Mouse (Mus musculus) heart, adult 18-20 months (tissue): ENCODE data around the gene Mesp1. TPM values are rescaled to one million over a fixed set of nuclear protein-coding genes. Genes with fewer than 3 reads are reported as not detected.

Experiments used
- DNase-seq, 2 experiments: peaks; one replicate each; pipeline ENCODE4 v3.0.0; 2021 to 2022; ENCODE audit warnings: mixed read lengths in 1 of 2
- long read RNA-seq, 2 experiments: library from polyadenylated mRNA; stranded (forward); transcript quantifications; one replicate each; pipeline ENCODE4 v2.0.0; 2021
- total RNA-seq, 2 experiments: library from RNA; stranded (reverse); gene quantifications; 2 replicates each; pipeline ENCODE4 v1.2.3; 2021

Gene Mesp1
- not detected for total RNA-seq
- long read RNA-seq, experiment 1: 0 reads
- long read RNA-seq, experiment 2: 0 reads

DNA sequence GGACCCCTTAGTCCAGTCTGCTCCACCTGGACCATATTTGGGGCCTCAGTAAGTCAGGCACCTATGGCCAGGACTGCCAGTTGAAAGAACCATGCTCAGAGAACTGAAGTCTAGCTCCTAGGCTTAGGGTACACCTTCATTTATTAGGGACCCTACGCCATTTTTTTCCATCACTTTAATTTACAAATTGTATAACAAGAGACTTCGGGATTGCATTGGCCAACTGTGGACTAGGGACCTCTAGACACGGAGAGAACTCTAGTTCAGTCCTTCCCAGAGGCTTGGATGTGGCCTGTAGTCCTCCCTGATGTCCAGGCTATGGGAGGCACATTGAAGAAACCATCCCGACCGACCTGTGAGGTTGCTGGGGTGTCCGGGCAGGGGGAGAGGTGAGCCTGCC is at the start of gene Mesp1:
Mesp1 (minus strand) TSS at position 101 of the 400 bp plus-strand sequence.
- DNase-seq: no peak

GRCm38 (mm10) chr7:79842163-79842562 is 48.6 kb upstream of the Mesp1 start:
- no peak for DNase-seq

DNA sequence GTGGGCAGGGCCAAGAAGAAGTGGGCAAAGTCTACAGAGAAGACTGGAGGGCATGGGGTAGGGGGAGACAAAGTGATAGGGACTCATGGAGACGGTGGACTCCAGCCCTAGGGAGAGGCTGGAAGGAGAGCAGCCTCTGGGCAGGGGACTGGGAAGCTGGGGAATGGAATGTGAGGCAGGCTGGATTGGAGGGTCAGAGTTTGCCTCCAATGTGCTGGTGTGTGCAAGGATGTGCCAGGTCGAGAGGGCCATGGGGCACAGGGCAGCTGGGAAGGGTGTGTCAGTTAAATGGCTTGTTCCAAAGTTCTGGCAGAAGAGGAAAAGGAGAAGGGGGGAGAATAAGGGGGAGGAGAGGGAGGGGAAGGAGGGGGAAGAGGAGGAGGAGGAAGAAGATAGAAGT is 43.7 kb upstream of the Mesp1 start:
- no peak for DNase-seq

- no peak for DNase-seq
Observed at GRCm38 (mm10) chr7:79835196-79835595, 41.6 kb upstream of the Mesp1 start.

DNA sequence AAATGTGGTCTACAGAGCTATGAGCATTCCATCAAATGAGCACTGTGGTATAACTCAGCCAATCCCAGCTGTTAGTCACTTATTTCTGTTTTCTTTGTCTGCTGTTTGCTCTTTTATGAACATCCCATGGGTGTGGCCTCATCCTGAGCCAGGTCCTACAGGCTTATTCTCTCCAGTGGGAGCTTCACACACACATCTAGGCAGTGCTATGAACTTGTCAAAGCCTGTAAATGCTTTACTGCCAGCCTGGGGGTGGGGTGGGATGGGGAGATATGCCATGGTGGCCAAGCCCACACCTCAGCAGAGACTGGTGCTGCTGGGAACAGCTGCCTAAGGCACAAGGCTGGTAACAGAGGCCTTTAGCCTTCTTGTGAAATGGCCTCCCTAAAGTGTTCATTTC is 39.4 kb upstream of the Mesp1 start:
- DNase-seq: no peak

GRCm38 (mm10) chr7:79831585-79831984 is 38.0 kb upstream of the Mesp1 start:
- peak; percentile 56 to 66 for DNase-seq

DNA sequence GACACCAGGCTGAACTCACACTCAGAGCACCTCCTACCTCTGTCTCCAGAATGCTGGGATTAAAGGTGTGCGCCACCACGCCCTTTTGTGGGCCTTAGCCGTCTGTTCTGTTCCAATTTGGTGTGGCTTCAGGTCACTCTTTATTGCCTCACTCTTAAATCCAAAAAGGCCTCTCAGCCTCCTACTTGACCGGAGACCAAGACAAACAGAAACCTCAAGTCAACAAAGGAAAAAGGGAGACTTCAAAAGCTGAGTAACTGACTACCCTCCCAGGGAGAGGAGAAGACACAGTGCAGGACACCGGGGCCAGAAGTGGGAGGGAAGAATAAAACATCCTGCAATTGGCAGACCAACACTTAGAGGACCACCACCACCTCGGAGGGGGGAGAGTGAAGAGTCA is 37.6 kb upstream of the Mesp1 start:
- DNase-seq: peak in 1 of 2 experiments; percentile 29

DNA sequence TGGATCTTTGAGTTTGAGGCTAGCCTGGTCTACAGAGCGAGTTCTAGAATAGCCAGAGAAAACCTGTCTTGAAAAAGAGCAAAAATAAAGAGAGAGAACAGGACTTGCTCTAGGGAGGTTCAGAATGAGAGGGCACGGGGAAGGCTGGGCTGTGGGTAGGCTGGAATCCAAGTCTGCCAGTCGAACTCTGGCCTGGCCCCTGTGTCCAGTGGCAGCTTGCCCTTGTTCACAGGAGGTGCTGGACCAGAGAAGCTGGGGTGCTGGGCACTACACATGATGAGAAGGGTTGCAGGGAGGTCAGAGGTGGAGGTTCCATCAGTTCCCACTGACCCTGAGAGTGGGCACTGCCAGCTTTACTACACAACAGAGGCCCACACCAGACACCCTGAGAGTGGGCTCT is 34.8 kb upstream of the Mesp1 start:
- DNase-seq: no peak

DNA sequence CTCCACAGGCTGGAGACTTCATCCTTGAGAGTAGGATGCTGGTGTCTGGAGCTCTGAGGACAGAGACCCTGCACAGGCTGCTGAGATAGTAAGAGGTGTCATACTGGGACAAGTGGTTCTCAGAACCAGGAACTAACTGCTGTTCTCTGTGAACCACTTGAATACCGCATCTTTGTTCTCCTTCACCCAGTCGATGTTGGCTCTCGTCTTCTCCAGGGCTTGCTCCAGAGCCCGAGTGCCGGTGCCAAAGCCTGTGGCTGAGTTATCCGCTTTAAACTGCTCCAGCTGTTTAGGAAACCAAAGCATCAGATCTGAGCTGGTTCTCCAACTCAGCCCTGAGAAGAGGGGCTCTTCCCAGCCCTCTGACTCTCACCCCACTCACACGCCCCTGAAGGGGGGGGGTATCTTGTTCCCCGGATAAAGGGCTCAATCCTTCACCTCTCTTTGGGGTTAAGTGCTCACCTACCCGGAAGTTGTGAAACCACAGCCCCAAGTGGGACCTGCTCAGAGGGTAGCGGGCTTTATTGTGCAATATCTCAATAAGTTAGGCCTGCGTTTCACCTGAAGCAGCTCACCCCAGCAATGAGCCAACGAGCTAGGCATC is 28.6 kb upstream of the Mesp1 start:
- no peak for DNase-seq

- DNase-seq: no peak
Observed at GRCm38 (mm10) chr7:79819996-79820395, 26.4 kb upstream of the Mesp1 start.

DNA sequence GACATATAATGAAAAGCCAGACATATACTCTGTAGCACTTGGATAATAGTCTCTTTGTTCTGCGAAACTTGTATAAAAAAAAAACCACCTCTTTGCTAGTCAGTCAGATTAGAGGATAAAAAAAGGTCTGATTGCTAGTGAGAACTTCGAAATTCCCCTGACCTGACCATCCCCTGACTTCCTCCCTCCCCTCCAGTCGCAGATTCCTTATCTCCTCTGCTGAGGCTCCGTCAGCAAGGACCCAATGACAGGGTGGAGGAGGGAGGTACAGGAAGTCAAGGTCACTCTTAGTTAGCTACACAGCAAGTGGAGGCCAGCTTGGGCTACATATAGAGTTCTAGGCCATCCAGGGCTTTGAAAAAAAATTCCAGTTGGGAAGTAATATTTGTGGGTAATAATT is 25.9 kb upstream of the Mesp1 start:
- no peak for DNase-seq

DNA sequence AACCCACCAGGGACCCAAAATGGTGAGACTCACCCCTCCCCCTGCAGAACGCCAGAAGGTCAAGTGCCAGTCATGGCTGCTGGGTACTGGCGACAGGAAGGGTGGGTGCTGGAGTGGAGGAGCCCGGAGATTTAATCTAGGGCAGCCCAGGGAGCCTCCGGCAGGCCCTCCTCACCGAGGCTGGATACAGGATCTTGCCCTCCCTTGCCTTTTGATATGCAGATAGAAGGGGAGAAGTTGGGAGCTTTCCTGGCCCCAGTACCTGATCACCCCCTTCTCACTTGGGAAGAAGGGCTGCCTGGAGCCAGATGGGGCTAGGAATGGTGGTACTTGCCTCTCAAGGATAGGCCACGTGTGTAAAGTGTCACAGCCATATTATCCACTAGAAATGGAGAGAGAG is 24.7 kb upstream of the Mesp1 start:
- DNase-seq: no peak

GRCm38 (mm10) chr7:79813409-79813808 is 19.8 kb upstream of the Mesp1 start:
- no peak for DNase-seq

GRCm38 (mm10) chr7:79810611-79811506 is 17.3 kb upstream of the Mesp1 start, which contains the start of gene Mesp2:
Gene Mesp2, plus strand, starts transcription at chr7:79810727.
- peak; percentile 68 to 73 for DNase-seq

GRCm38 (mm10) chr7:79808561-79808960 is 15.0 kb upstream of the Mesp1 start:
- no peak for DNase-seq

- DNase-seq: peak; percentile 29 to 41
Observed at GRCm38 (mm10) chr7:79803887-79804286, 10.3 kb upstream of the Mesp1 start.

- DNase-seq: no peak
Observed at GRCm38 (mm10) chr7:79802037-79802436, 8.4 kb upstream of the Mesp1 start.

GRCm38 (mm10) chr7:79801391-79801790 is 7.8 kb upstream of the Mesp1 start:
- no peak for DNase-seq

DNA sequence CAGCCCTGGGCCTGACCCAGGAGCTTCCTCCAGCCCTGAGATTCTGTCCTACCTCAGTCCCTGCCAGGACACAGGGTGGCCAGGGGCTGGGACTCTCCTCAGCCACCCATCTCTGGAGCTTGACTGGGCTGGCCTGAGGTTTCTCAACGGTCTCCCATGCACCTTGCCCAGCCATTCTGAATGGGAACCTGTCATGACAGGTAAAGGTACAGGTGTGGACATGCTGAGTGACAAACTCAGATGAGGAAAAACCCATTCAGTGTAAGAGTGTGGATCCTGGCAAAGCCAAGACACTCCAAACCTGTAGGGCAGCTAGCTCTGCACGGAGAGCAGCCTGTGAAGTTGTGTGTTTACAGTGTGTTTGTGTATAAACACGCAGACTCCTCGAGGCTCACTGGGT is 6.7 kb upstream of the Mesp1 start:
- DNase-seq: no peak

DNA sequence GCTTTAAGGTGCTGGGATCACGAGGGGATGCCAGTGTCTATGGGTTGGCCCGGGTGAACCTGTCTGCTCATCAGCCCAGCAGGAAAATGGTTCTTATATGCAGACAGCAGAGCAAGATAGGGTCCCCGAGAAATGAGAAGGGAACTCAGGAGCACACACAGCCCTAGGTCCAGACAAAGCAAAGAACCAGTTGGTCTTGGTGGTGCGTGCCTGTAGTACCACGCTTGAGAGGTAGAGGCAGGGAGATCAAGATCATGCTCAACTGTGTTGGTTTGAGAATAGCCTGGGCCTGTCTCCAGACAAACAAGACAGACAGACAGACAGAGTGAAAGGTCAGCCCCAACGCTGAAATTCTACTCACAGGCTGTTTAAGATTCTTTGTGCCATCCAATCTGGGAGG is 5.9 kb upstream of the Mesp1 start:
- no peak for DNase-seq

DNA sequence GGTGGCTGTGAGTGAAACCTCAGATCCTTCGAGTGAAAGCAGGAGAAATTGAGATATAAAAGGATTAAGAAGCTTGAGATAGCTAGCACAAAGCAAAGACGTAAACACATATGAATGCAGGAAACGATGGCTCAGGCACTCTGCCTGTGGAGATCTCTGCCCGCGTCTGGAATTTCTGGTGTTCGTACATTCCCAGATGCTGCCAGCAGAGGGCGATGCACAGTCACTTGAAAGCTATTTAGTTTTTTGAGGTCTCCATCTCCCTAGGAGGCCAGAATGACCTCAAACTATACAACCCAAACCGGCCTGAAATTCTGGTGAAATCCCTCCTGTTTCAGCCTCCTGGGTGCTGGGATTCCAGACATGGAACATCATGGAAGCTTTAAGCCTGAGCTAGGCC is 5.5 kb upstream of the Mesp1 start:
- peak; percentile 75 to 91 for DNase-seq

- no peak for DNase-seq
Observed at GRCm38 (mm10) chr7:79798606-79799005, 5.0 kb upstream of the Mesp1 start.

DNA sequence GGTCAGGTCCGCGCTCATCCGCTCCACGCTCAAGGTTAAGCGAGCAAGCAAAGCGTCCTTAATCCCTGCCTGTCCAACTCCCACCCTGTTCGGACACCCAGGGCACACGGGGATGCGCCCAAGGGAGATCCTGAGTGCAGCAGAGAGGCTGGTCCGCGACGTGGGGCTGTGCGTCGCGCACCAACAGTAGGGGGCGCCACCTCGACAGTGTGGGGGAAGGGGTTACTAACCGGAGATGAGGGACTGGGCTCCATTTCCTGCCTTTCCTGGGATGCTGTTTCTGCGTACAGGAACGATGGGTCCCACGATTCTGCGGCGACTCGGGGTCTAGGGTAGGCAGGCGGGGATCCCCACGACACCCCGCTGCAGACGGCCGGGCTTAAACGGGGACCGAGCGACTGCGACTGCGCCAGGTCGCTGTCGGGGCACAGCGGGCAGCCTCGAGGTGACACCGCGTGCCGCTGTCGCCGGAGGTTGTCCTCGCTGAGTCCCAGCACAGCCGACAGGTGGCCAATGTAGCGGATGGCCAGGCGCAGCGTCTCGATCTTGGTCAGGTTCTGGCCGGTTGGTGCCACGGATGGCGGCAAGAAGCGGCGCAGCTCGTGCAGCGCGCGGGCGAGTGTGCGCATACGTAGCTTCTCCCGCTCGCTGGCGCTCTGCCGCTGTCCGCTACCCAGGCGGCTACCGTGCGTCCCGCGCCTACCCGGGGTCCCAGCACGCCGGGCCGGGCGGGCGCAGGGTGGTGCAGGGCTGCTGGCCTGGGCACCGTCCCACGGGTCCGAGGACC is 760 bp downstream of the Mesp1 start:
- DNase-seq: peak; percentile 25 to 42
